Mouse (Mus musculus) gastrocnemius, adult 2 months (tissue): ENCODE measurements around the gene H1foo. TPM values are rescaled to one million over a fixed set of nuclear protein-coding genes. Genes with fewer than 3 reads are reported as not detected.

Source experiments
- DNase-seq: peaks from one replicate; pipeline ENCODE4 v3.0.0; 2022
- H3K27ac ChIP-seq: fragments of 200-600 bp; 2 replicates; pipeline ENCODE4 v1.8.1; 2022; ENCODE audit warnings: mild to moderate bottlenecking
- H3K4me3 ChIP-seq: fragments of 200-600 bp; 2 replicates; pipeline ENCODE4 v1.8.1; 2022; ENCODE audit warnings: mild to moderate bottlenecking, moderate library complexity
- CTCF ChIP-seq: fragments of 200-600 bp; IDR thresholded peaks from 2 replicates; pipeline ENCODE4 v1.8.1; 2022; ENCODE audit warnings: antibody characterized with exemption, mild to moderate bottlenecking, moderate library complexity
- intact Hi-C: fragments of 180-260 bp; cut with DNase I; formaldehyde crosslinking; loops from one replicate; pipeline ENCODE4 v1.15.1; 2025
- total RNA-seq, 2 experiments: library from RNA; stranded (reverse); gene quantifications; 2 replicates each; pipeline ENCODE4 v1.2.3; 2021

Gene H1foo
- total RNA-seq, 2 experiments from 2014 or later: not detected

DNA sequence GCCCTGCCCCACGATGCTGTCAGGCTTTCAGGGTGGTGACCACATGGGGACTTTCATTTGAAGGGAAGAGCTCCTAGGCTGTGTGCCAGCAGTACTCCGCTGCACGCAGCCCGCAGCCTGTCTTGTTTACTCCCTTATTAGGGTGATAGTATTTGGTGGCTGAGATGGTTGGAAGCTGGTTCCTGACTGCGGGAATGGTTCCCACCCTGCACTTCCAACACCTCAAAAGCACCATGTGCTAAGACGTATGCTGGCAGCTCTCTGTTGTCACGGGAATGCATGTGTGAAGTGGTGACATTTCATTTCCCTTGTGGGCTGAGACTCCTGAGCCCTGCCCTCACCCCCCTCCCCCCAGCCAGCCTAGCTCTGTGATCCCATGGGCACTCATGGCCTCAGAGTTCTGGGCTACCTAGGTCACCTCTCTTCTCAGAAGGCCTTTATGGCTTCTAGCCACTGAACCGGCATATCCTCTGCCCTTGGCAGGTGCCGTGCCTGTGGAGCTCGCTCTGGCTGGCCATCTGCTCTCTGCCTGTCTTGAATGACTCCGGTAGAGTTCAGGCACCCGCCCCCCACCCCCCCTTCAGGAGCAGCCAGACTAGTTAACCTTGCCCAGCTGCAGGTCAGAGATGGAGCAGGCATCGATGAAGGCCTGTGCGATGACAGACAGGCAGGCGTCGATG lies 12.3 kb downstream of the H1foo start:
- no peak for TF ChIP-seq CTCF
- H3K27ac ChIP-seq: peak overlapping the region; percentile 89
- peak; percentile 83 for DNase-seq
- no peak overlapping the region; the same call in none of the 2 replicates for H3K4me3 ChIP-seq
- intact Hi-C loops: loop anchor here (2.0 to 5.0 kb wide), 2 partner anchors 35 to 42 kb away; no protein-coding TSS in a partner anchor

DNA sequence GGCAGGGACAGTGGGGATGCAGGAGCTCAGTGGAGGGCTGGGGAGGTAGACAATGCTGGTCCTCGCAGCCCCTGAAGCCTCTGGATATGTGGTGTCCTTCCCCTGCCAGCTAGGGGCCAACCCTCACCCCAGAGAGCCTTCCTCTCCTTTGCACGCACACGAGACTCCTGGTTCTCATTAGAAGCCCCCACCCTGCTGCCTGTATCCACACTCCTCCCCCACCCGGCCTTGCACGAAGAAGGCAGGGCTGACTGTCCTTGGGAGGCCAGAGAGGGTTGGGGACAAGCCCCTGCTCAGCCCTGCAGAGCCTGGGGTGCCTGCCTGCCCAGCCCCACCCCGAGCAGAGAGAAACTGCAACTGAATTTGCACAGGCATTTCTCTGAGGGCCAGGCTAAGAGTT lies 12.9 kb downstream of the H1foo start:
- no peak for TF ChIP-seq CTCF
- intact Hi-C loops: loop anchor here (2.0 to 5.0 kb wide), 3 partner anchors 35 to 53 kb away; no protein-coding TSS in a partner anchor
- DNase-seq: no peak
- peak overlapping the region; percentile 89 for H3K27ac ChIP-seq
- peak overlapping the region; percentile 23; the same call in 1 of the 2 replicates for H3K4me3 ChIP-seq

- Histone ChIP-seq H3K27ac (peak overlapping the region; percentile 89), H3K4me3 (peak overlapping the region; percentile 48)
- DNase-seq: no peak
- intact Hi-C loops: loop anchor here (2.0 to 5.0 kb wide), 2 partner anchors 34 to 54 kb away; no protein-coding TSS in a partner anchor
- no peak for TF ChIP-seq CTCF
Measured at GRCm38 (mm10) chr6:115958445-115958844, 13.7 kb downstream of the H1foo start.

DNA sequence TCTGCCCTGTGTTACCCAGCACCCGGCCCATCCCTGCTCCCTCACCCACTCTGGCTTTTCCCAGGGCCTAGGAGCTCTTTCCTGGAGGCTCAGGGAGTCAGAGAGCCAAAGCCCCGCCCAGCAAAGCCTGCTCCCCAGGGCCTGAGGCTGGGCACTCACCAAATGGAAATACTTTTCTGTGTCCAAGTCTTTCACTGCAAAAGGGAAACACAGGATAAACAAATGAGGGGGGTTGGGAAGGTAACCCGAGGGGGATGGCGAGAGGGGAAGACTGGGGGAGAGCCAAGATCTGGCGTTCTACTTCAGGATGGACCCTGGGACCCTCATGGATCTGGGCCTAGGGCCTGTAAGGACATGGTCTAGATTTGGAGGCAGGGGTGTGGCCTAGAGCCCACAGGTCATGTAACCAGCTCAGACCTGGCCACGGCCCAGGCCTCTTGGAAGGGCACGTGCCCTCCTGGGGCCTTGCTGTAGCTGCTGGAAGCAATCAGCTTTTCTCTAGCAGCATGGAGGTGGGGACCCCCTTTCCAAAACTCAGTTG lies 14.5 kb downstream of the H1foo start:
- Histone ChIP-seq H3K4me3 (peak overlapping the region; percentile 48), H3K27ac (peak overlapping the region; percentile 89)
- TF ChIP-seq CTCF: no peak
- DNase-seq: peak; percentile 92
- intact Hi-C loops: loop anchor here (2.0 to 5.0 kb wide), 2 partner anchors 33 to 54 kb away; no protein-coding TSS in a partner anchor

- no peak for DNase-seq
- TF ChIP-seq CTCF: no peak
- Histone ChIP-seq H3K4me3 (no peak overlapping the region), H3K27ac (peak overlapping the region; percentile 89)
- intact Hi-C loops: no loop called here
Measured at GRCm38 (mm10) chr6:115960322-115960721, 15.6 kb downstream of the H1foo start.

DNA sequence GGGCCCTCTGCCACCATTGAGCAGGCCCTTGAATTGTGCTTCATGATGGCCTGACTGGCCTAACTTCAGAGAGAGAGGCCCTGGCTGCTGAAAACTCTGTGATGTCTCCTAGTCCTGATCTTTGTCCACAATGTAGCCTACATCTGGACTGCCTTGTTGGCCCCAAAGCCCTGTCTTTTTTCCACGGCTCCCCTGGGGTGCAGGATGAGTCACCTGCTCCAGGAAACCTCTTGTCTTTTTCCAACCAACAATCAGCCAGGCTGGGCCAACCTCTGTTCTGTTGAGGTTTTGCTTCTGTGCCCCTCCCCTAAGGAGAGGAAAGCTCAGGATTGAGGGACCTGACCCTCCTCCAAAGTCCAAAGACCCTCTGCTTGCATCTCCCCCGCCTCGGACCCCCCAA lies 17.0 kb downstream of the H1foo start:
- intact Hi-C loops: no loop called here
- DNase-seq: peak; percentile 60
- no peak for TF ChIP-seq CTCF
- Histone ChIP-seq H3K4me3 (no peak overlapping the region), H3K27ac (peak overlapping the region; percentile 89)

DNA sequence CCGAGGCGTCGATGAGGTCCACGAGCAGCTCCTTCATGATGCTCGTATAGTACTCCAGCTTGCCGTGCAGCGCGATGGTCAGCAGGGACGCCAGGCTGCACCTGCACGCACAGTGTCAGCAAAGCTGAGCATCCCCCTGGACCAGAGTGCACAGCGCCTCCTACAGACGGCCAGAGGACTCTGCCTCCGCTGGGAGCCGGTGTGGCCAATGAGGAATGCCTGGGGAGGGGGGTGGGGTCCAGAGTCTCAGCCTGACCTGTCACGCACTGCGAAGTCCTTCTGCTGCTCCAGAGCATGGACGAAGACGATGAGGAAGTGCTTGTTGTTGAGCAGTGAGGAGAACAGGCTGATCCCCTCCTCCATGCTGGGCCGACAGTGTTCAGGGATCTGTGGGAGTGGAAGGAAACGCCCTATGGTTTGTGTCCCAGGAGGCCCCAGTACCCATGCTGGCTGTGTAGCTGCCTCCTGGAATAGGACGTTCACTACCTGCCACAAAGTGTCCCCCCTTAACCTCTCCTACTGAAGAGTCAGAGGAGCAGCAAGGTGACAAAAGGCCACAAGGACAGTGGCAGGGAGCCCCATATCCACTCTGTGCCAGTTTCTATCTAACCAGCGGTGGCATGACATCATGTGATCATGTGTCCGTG lies 17.8 kb downstream of the H1foo start:
- intact Hi-C loops: no loop called here
- peak; percentile 46 for DNase-seq
- Histone ChIP-seq H3K4me3 (no peak overlapping the region), H3K27ac (peak overlapping the region; percentile 89)
- TF ChIP-seq CTCF: peak; percentile 38

DNA sequence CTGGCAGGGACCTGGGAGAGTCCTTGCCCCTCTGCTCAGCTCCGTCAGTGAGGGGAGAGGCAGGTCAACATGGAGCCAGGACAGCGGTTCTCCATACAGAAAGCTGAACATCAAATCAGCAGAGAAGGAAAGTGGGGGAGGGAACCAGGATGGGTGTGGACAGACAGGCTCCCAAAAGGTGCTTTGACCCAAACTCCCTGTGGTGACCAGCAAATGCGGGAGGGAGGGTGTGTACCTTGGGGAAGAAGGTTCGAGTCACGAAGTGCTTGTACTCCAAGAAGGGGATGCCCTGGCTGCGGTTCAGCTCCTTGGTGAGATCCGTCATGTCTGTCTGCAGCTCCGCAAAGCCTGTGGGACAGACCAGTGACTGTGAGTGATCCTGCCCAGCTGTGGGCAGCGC lies 18.9 kb downstream of the H1foo start:
- peak overlapping the region; percentile 89 for H3K27ac ChIP-seq
- intact Hi-C loops: no loop called here
- DNase-seq: no peak
- no peak for TF ChIP-seq CTCF
- H3K4me3 ChIP-seq: no peak overlapping the region

DNA sequence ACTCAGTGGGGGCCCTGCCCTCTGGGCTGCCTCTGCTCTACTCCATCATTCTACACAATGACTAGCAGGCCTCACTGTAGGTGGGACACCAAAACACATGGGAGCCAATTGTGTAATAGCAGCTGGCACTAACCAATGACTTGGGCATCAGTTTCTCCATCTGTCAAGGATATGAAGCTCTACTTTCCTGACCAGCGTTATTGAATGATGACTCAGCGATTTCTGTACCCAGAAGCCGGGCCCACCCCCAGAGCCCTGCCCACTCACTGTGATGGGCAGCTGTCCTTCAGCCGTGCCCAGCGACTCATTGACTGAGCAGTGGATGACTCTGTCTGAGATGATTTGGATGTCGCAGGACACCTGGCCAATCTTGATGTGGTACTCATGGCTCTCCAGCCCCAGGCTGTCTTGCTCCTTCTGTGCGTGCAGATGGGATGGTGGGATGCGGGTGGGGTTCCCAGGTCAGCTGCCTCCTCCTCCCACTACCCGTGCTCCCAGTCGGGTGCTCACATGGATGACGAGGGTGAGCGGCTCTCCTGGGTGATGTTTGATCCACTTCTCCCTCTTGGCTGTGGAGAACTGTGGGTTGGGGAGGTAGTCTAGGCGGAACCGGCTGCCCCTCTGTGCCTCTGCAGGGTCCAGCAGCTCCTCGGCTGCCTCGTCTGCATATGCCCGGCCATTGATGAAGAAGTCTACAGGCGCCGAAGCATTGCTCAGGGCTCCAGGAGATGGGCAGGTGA lies 21.7 kb downstream of the H1foo start:
- no peak for DNase-seq
- intact Hi-C loops: no loop called here
- H3K4me3 ChIP-seq: no peak overlapping the region
- H3K27ac ChIP-seq: peak overlapping the region; percentile 24; the same call in 1 of the 2 replicates
- no peak for TF ChIP-seq CTCF

GRCm38 (mm10) chr6:115967291-115967880 lies 22.6 kb downstream of the H1foo start:
- DNase-seq: no peak
- intact Hi-C loops: no loop called here

GRCm38 (mm10) chr6:115968086-115968485 lies 23.3 kb downstream of the H1foo start:
- Histone ChIP-seq H3K4me3 (no peak overlapping the region), H3K27ac (peak overlapping the region; percentile 69)
- TF ChIP-seq CTCF: no peak
- peak; percentile 44 for DNase-seq
- intact Hi-C loops: no loop called here

More at GRCm38 (mm10) chr6:115967291-115967880, 22.6 kb downstream of the H1foo start:
- peak overlapping the region; percentile 69 for H3K27ac ChIP-seq
- TF ChIP-seq CTCF: no peak
- 0 out of 2 replicates have a peak overlapping the region, but pooled peaks have one; percentile 9 for H3K4me3 ChIP-seq

DNA sequence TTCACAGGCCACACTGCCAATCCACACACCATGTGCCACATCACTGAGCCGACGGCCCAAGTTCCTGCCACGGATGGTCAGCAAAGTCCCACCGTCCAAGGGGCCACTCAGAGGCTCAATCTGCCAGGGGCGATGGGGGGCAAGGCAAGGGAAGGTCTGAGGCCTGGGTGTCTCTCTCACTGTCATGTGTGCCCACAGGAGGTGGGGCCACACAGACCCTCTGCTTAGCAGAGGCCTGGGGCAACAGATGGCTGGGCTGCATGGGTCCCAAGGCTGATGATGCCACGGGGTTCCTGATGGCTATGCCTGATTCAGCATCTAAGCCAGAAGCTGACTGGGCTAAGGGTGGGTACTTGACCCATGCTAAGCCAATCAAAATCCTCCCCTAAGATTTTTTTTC lies 24.0 kb downstream of the H1foo start:
- TF ChIP-seq CTCF: no peak
- intact Hi-C loops: no loop called here
- no peak overlapping the region for H3K4me3 ChIP-seq
- DNase-seq: no peak
- peak overlapping the region; percentile 69 for H3K27ac ChIP-seq
